Mouse (Mus musculus): Measurements from ENCODE around the gene Actr3. TPM values are rescaled to one million over a fixed set of nuclear protein-coding genes. Genes with fewer than 3 reads are reported as not detected.

Actr3 gene
- polyA plus RNA-seq, 1 experiment, result 64.6 TPM

GRCm38 (mm10) chr1:125382622-125383021, 52.9 kb downstream of the Actr3 start:
- no peak overlapping the region for H3K4me3 ChIP-seq (replicated peaks; ENCODE audit: extremely low read depth, low read depth, low read length)
- no peak for DNase-seq
- TF ChIP-seq POLR2A (IDR thresholded peaks at IDR 0.05; ENCODE audit: borderline replicate concordance, extremely low read depth, low read depth, low read length), result no peak
- peak; percentile 11; the same call in 1 of the 2 replicates for TF ChIP-seq CTCF (IDR thresholded peaks at IDR 0.05; ENCODE audit: insufficient read depth, low read length)
- no peaks in the 10 kb centered on the region for H3K4me1 ChIP-seq (ENCODE audit: control insufficient read depth, insufficient read depth, low read length)
- WGBS, result 61% methylated on average over 6 of the region's 6 CpGs

GRCm38 (mm10) chr1:125378889-125379288, 56.6 kb downstream of the Actr3 start:
- TF ChIP-seq CTCF (IDR thresholded peaks at IDR 0.05; ENCODE audit: insufficient read depth, low read length), result no peak
- TF ChIP-seq POLR2A (IDR thresholded peaks at IDR 0.05; ENCODE audit: borderline replicate concordance, extremely low read depth, low read depth, low read length), result no peak
- no peak overlapping the region for H3K4me3 ChIP-seq (replicated peaks; ENCODE audit: extremely low read depth, low read depth, low read length)
- 68% methylated on average over 3 of the region's 3 CpGs for WGBS
- H3K4me1 ChIP-seq (ENCODE audit: control insufficient read depth, insufficient read depth, low read length), result no peaks in the 10 kb centered on the region
- no peak for DNase-seq

- TF ChIP-seq CTCF (IDR thresholded peaks at IDR 0.05; ENCODE audit: insufficient read depth, low read length) (no peak), POLR2A (IDR thresholded peaks at IDR 0.05; ENCODE audit: borderline replicate concordance, extremely low read depth, low read depth, low read length) (no peak)
- H3K4me3 ChIP-seq (replicated peaks; ENCODE audit: extremely low read depth, low read depth, low read length), result no peak overlapping the region
- DNase-seq, result no peak
- 61% methylated on average over 5 of the region's 5 CpGs for WGBS
- no peaks in the 10 kb centered on the region for H3K4me1 ChIP-seq (ENCODE audit: control insufficient read depth, insufficient read depth, low read length)
Measured at GRCm38 (mm10) chr1:125372855-125373254, 62.7 kb downstream of the Actr3 start.

GRCm38 (mm10) chr1:125370779-125371178, 64.7 kb downstream of the Actr3 start:
- TF ChIP-seq POLR2A (IDR thresholded peaks at IDR 0.05; ENCODE audit: borderline replicate concordance, extremely low read depth, low read depth, low read length), result no peak
- peak; percentile 83 for TF ChIP-seq CTCF (IDR thresholded peaks at IDR 0.05; ENCODE audit: insufficient read depth, low read length)
- WGBS, result 25% methylated on average over 6 of the region's 6 CpGs
- Histone ChIP-seq H3K4me1 (ENCODE audit: control insufficient read depth, insufficient read depth, low read length) (no peaks in the 10 kb centered on the region), H3K4me3 (replicated peaks; ENCODE audit: extremely low read depth, low read depth, low read length) (no peak overlapping the region)
- peak; percentile 38 for DNase-seq

GRCm38 (mm10) chr1:125365576-125365975, 70.0 kb downstream of the Actr3 start:
- no peak for TF ChIP-seq CTCF (IDR thresholded peaks at IDR 0.05; ENCODE audit: insufficient read depth, low read length)
- TF ChIP-seq POLR2A (IDR thresholded peaks at IDR 0.05; ENCODE audit: borderline replicate concordance, extremely low read depth, low read depth, low read length), result no peak
- no peak for DNase-seq
- H3K4me3 ChIP-seq (replicated peaks; ENCODE audit: extremely low read depth, low read depth, low read length), result no peak overlapping the region
- no peaks in the 10 kb centered on the region for H3K4me1 ChIP-seq (ENCODE audit: control insufficient read depth, insufficient read depth, low read length)
- WGBS, result 90% methylated on average over 4 of the region's 4 CpGs

- WGBS, result 89% methylated on average over 4 of the region's 4 CpGs
- no peak for TF ChIP-seq POLR2A (IDR thresholded peaks at IDR 0.05; ENCODE audit: borderline replicate concordance, extremely low read depth, low read depth, low read length)
- no peak for TF ChIP-seq CTCF (IDR thresholded peaks at IDR 0.05; ENCODE audit: insufficient read depth, low read length)
- no peak for DNase-seq
- H3K4me1 ChIP-seq (ENCODE audit: control insufficient read depth, insufficient read depth, low read length), result no peaks in the 10 kb centered on the region
- no peak overlapping the region for H3K4me3 ChIP-seq (replicated peaks; ENCODE audit: extremely low read depth, low read depth, low read length)
Measured at GRCm38 (mm10) chr1:125351416-125352037, 84.0 kb downstream of the Actr3 start.

GRCm38 (mm10) chr1:125350843-125351242, 84.7 kb downstream of the Actr3 start:
- DNase-seq, result no peak
- TF ChIP-seq POLR2A (IDR thresholded peaks at IDR 0.05; ENCODE audit: borderline replicate concordance, extremely low read depth, low read depth, low read length) (no peak), CTCF (IDR thresholded peaks at IDR 0.05; ENCODE audit: insufficient read depth, low read length) (no peak)
- H3K4me3 ChIP-seq (replicated peaks; ENCODE audit: extremely low read depth, low read depth, low read length), result no peak overlapping the region
- WGBS, result 80% methylated on average over 5 of the region's 5 CpGs
- H3K4me1 ChIP-seq (ENCODE audit: control insufficient read depth, insufficient read depth, low read length), result no peaks in the 10 kb centered on the region

- H3K4me3 ChIP-seq (replicated peaks; ENCODE audit: extremely low read depth, low read depth, low read length), result no peak overlapping the region
- TF ChIP-seq POLR2A (IDR thresholded peaks at IDR 0.05; ENCODE audit: borderline replicate concordance, extremely low read depth, low read depth, low read length), result no peak
- TF ChIP-seq CTCF (IDR thresholded peaks at IDR 0.05; ENCODE audit: insufficient read depth, low read length), result no peak
- H3K4me1 ChIP-seq (ENCODE audit: control insufficient read depth, insufficient read depth, low read length), result no peaks in the 10 kb centered on the region
- 92% methylated on average over 9 of the region's 9 CpGs for WGBS
- DNase-seq, result no peak
Measured at GRCm38 (mm10) chr1:125345854-125346253, 89.7 kb downstream of the Actr3 start.

GRCm38 (mm10) chr1:125345448-125345847, 90.1 kb downstream of the Actr3 start:
- Histone ChIP-seq H3K4me3 (replicated peaks; ENCODE audit: extremely low read depth, low read depth, low read length) (no peak overlapping the region), H3K4me1 (ENCODE audit: control insufficient read depth, insufficient read depth, low read length) (no peaks in the 10 kb centered on the region)
- no peak for DNase-seq
- WGBS, result 90% methylated on average over 6 of the region's 6 CpGs
- TF ChIP-seq POLR2A (IDR thresholded peaks at IDR 0.05; ENCODE audit: borderline replicate concordance, extremely low read depth, low read depth, low read length) (no peak), CTCF (IDR thresholded peaks at IDR 0.05; ENCODE audit: insufficient read depth, low read length) (no peak)

- TF ChIP-seq CTCF (IDR thresholded peaks at IDR 0.05; ENCODE audit: insufficient read depth, low read length) (no peak), POLR2A (IDR thresholded peaks at IDR 0.05; ENCODE audit: borderline replicate concordance, extremely low read depth, low read depth, low read length) (no peak)
- H3K4me1 ChIP-seq (ENCODE audit: control insufficient read depth, insufficient read depth, low read length), result no peaks in the 10 kb centered on the region
- DNase-seq, result no peak
- WGBS, result 69% methylated on average over 2 of the region's 2 CpGs
- no peak overlapping the region for H3K4me3 ChIP-seq (replicated peaks; ENCODE audit: extremely low read depth, low read depth, low read length)
Measured at GRCm38 (mm10) chr1:125343105-125343504, 92.4 kb downstream of the Actr3 start.

Other genes starting within 250 kb of the Actr3 start
- 18.3 and 27.3 TPM in 2 replicates for gene Slc35f5, start 124.9 kb upstream of the Actr3 start, polyA plus RNA-seq (2012; rRNA removed)
- gene Gpr39, start 241.3 kb upstream of the Actr3 start, polyA plus RNA-seq (2012; rRNA removed), result 4.5 and 5.5 TPM in 2 replicates